In genomic region chr2:12229721-12230120, GRCm38 (mm10) we compare ENCODE assay signal across 17 mouse cellular contexts.
"Had no signal": no experiment of that assay in that cellular context is flagged by ENCODE, and none has a peak within 500 bp of the region (broad histone marks: within the 10 kb centered on the region; RNA-seq: fewer than 3 reads in every experiment).

No protein-coding gene starts in this region.

- H3K9me3 ChIP-seq: liver, embryonic 12.5 days; liver, embryonic 15.5 days; midbrain, embryonic 12.5 days; neural tube, embryonic 13.5 days had no signal

- H3K27ac ChIP-seq: kidney, postnatal 0 days; left cerebral cortex, adult 2 months; liver, embryonic 12.5 days; liver, embryonic 15.5 days; macrophage; midbrain, embryonic 12.5 days; neural tube, embryonic 13.5 days had no signal

- H3K4me3 ChIP-seq: left cerebral cortex, adult 2 months; liver, embryonic 12.5 days; liver, embryonic 15.5 days; midbrain, embryonic 12.5 days; myocyte; neural tube, embryonic 13.5 days had no signal

- ATAC-seq: liver, embryonic 12.5 days; midbrain, embryonic 16.5 days had no signal

- H3K4me2 ChIP-seq: liver, embryonic 12.5 days; liver, embryonic 15.5 days; midbrain, embryonic 12.5 days; neural tube, embryonic 13.5 days had no signal

- H3K9ac ChIP-seq: liver, embryonic 12.5 days; liver, embryonic 15.5 days; midbrain, embryonic 12.5 days; neural tube, embryonic 13.5 days had no signal

- H3K36me3 ChIP-seq: liver, embryonic 12.5 days; liver, embryonic 15.5 days; midbrain, embryonic 12.5 days; neural tube, embryonic 13.5 days had no signal

- H3K4me1 ChIP-seq: liver, embryonic 12.5 days; liver, embryonic 15.5 days; midbrain, embryonic 12.5 days; neural tube, embryonic 13.5 days had no signal

- H3K27me3 ChIP-seq: liver, embryonic 12.5 days; liver, embryonic 15.5 days; midbrain, embryonic 12.5 days; neural tube, embryonic 13.5 days had no signal

- DNase-seq: kidney, adult 2 months; kidney, postnatal 25 days; layer of hippocampus, postnatal 36 days; lung, adult 2 months; retina, postnatal 1 day; right cerebral cortex, postnatal 25 days; thymus, adult 18-20 months; thymus, postnatal 4 days had no signal
